ENCODE assay signal across 17 mouse cellular contexts in genomic region chr7:64561711-64562498, GRCm38 (mm10).
DNase-seq lines count a peak whose midpoint lies in the region; TF ChIP-seq lines count a peak whose summit lies in the region.
"Had no signal": no experiment of that assay in that cellular context is flagged by ENCODE, and none has a peak within 500 bp of the region (broad histone marks: within the 10 kb centered on the region; RNA-seq: fewer than 3 reads in every experiment).

No protein-coding gene starts in this region.

- peak; percentile 55 for DNase-seq in cerebellum, adult 11-12 months
- no peak for DNase-seq in cerebellum, adult 11 months
- DNase-seq in kidney, adult 2 months = peak; percentile 46
- no peak for DNase-seq in kidney, adult 18-20 months
- peak; percentile 81 for DNase-seq in retina, postnatal 1 day
- DNase-seq in retina, embryonic 14.5 days (ENCODE audit: low spot score) = no peak
- DNase-seq in heart, postnatal 25 days (ENCODE audit: low spot score) = no peak
- no peak for DNase-seq in urinary bladder, postnatal 14 days (ENCODE audit: low spot score)
- DNase-seq: adrenal gland, postnatal 14 days; cerebellum, postnatal 36 days; lung, embryonic 14.5 days; thymus, adult 2 months had no signal

- intact Hi-C loops in heart, postnatal 25 days (cut with DNase I) = no loop called here

- WGBS in kidney, adult 2 months = 40% methylated on average over 9 of the region's 9 CpGs

- no peaks in the 10 kb centered on the region for H3K27me3 ChIP-seq in kidney, adult 2 months (replicated peaks; ENCODE audit: control insufficient read depth, insufficient read depth, low read length)
- H3K27me3 ChIP-seq: embryonic facial prominence, embryonic 12.5 days; heart, embryonic 13.5 days; limb, embryonic 12.5 days; midbrain, embryonic 13.5 days had no signal

- TF ChIP-seq POLR2A in kidney, adult 2 months (IDR thresholded peaks at IDR 0.05; ENCODE audit: low read depth, low read length) = no peak

- no peak for TF ChIP-seq CTCF in kidney, adult 2 months (conservative IDR thresholded peaks at IDR 0.05; ENCODE audit: insufficient read depth, insufficient read length, low read depth, low read length)

- no peak overlapping the region for H3K27ac ChIP-seq in kidney, adult 2 months (ENCODE audit: insufficient read depth, low read depth, low read length)
- H3K27ac ChIP-seq: embryonic facial prominence, embryonic 12.5 days; heart, embryonic 13.5 days; limb, embryonic 12.5 days; midbrain, embryonic 13.5 days had no signal

- H3K4me1 ChIP-seq in kidney, adult 2 months (ENCODE audit: control insufficient read depth, insufficient read depth, low read length) = no peaks in the 10 kb centered on the region
- H3K4me1 ChIP-seq: embryonic facial prominence, embryonic 12.5 days; heart, embryonic 13.5 days; limb, embryonic 12.5 days had no signal

- no peak overlapping the region for H3K4me3 ChIP-seq in kidney, adult 2 months (ENCODE audit: insufficient read depth, low read depth, low read length)
- H3K4me3 ChIP-seq: embryonic facial prominence, embryonic 12.5 days; heart, embryonic 13.5 days; limb, embryonic 12.5 days; midbrain, embryonic 13.5 days; myocyte had no signal

- H3K36me3 ChIP-seq in kidney, adult 2 months (ENCODE audit: control insufficient read depth, insufficient read depth, low read length) = no peaks in the 10 kb centered on the region
- H3K36me3 ChIP-seq: embryonic facial prominence, embryonic 12.5 days; heart, embryonic 13.5 days; limb, embryonic 12.5 days had no signal

Comparison
In these comparisons a context has a peak if more than half of its experiments do, and no peak if none do; other contexts are left out.
1. DNase-seq: peak in cerebellum, adult 11-12 months (single experiment), kidney, adult 2 months (single experiment) and retina, postnatal 1 day (single experiment); none in cerebellum, adult 11 months (single experiment), kidney, adult 18-20 months (single experiment), retina, embryonic 14.5 days (single experiment), heart, postnatal 25 days (single experiment) and urinary bladder, postnatal 14 days (single experiment).